9 mouse cellular contexts compared by ENCODE assay signal in the genomic region with DNA sequence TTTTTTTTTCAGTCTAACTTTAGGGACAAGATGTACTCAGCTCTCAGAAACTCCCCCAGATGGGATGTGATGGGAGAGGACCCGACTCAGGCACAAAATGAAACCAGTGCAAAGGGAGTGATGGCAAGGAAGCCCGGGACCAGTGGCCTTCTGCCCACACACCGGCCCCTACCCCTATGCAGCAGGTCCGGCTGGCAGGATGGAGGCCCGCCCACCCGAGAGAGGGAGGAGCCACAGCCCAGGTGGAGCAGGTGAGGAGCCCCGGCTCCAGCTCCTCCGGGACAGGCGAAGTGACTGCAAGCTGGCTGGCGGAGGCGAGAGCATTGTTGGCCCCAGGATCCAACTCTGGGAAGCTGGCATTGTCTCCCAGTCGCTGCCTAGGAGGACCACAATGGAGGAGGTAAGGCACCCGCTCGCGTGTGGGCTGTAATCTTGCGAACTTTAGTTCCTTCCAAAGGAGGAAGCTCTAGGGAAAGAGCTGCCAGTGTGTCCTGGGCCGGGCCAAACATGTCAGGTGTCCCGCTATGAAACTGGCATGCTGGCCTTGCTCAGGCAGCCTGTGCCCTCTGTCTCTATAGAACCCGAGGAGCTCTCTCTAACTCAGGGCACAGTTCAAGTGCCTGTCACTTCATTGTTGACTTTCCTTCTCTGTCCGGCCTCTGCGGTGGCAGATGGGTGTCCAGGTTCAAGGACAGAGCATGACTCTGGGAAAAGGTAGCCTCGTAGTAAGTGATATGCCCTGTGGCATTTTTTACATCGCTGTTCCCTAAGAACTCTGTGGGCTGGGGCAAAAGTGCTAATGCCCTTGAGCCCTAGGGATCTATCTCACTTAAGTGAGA. TPM values are rescaled to one million over a fixed set of nuclear protein-coding genes. Genes with fewer than 3 reads are reported as not detected.
DNase-seq lines count a peak whose midpoint lies in the region; ATAC-seq and TF ChIP-seq lines count a peak whose summit lies in the region.
"Had no signal": no experiment of that assay in that cellular context is flagged by ENCODE, and none has a peak within 500 bp of the region (broad histone marks: within the 10 kb centered on the region; RNA-seq: fewer than 3 reads in every experiment).

Fyb2 (plus strand) TSS at position 166 of the 839 bp plus-strand sequence.

- no peak within 1 kb of the TSS for H3K27ac ChIP-seq in left cerebral cortex, adult 2 months
- no peak within 1 kb of the TSS for H3K27ac ChIP-seq in forebrain, embryonic 14.5 days (ENCODE audit: low read depth, low read length)
- no peak within 1 kb of the TSS for H3K27ac ChIP-seq in midbrain, embryonic 12.5 days (replicated peaks)
- H3K27ac ChIP-seq: macrophage had no signal

- H3K9me3 ChIP-seq in forebrain, embryonic 14.5 days (replicated peaks; ENCODE audit: control insufficient read depth, low read length), result no peaks in the 10 kb centered on the region
- no peaks in the 10 kb centered on the region for H3K9me3 ChIP-seq in midbrain, embryonic 12.5 days

- no peaks in the 10 kb centered on the region for H3K36me3 ChIP-seq in forebrain, embryonic 14.5 days (ENCODE audit: control insufficient read depth, insufficient read depth, low read length)
- no peaks in the 10 kb centered on the region for H3K36me3 ChIP-seq in midbrain, embryonic 12.5 days

- 0 out of 2 replicates have a peak, but pooled peaks cover 3% of the 10 kb centered on the region for H3K27me3 ChIP-seq in forebrain, embryonic 14.5 days (replicated peaks; ENCODE audit: control insufficient read depth, insufficient read depth, low read length)
- H3K27me3 ChIP-seq in midbrain, embryonic 12.5 days, result peaks cover 14% of the 10 kb centered on the region

- no peak for TF ChIP-seq CTCF in left cerebral cortex, adult 2 months (IDR thresholded peaks at IDR 0.05)

- peak within 1 kb of the TSS; percentile 40; the same call in 1 of the 2 replicates for H3K9ac ChIP-seq in forebrain, embryonic 14.5 days (ENCODE audit: low read length)
- no peak within 1 kb of the TSS for H3K9ac ChIP-seq in midbrain, embryonic 12.5 days (replicated peaks)

- WGBS in forebrain, embryonic 14.5 days, result 16% methylated on average over 23 of the region's 23 CpGs
- WGBS in midbrain, embryonic 12.5 days, result 19% methylated on average over 23 of the region's 23 CpGs

- intact Hi-C loops in left cerebral cortex, adult 2 months (cut with DNase I), result loop anchor here (5.0 kb wide), 1 partner anchor 209 kb away; no protein-coding TSS in a partner anchor
- intact Hi-C loops in left cerebral cortex, postnatal 25 days (cut with DNase I), result loop anchor here (5.0 kb wide), 2 partner anchors 209 to 1314 kb away; no protein-coding TSS in a partner anchor

- peak within 1 kb of the TSS; percentile 41 for H3K4me2 ChIP-seq in forebrain, embryonic 14.5 days (ENCODE audit: low read length)
- H3K4me2 ChIP-seq in midbrain, embryonic 12.5 days (replicated peaks), result peak within 1 kb of the TSS; percentile 41

- no peak for DNase-seq in left cerebral cortex, adult 2 months (ENCODE audit: extremely low spot score in 1 of 2, low spot score in 2 of 2)
- DNase-seq in left cerebral cortex, postnatal 25 days (ENCODE audit: low spot score in 2 of 2), result no peak
- no peak for DNase-seq in forebrain, embryonic 14.5 days (ENCODE audit: low spot score)
- DNase-seq in kidney, postnatal 25 days, result peak; percentile 37 to 61
- DNase-seq in gastrocnemius, adult 18-20 months (ENCODE audit: low spot score), result no peak
- DNase-seq in left cerebral cortex, adult 11 months (ENCODE audit: low spot score), result no peak

- no peak for ATAC-seq in forebrain, embryonic 14.5 days
- peak; percentile 41; the same call in 1 of the 2 replicates for ATAC-seq in midbrain, embryonic 12.5 days (ENCODE audit: low FRiP score, low read depth)
- ATAC-seq in CD4-positive, CD25-positive, alpha-beta regulatory T cell, adult 4 months, result no peak

- H3K4me3 ChIP-seq in left cerebral cortex, adult 2 months, result peak within 1 kb of the TSS; percentile 14; the same call in 1 of the 2 replicates
- no peak within 1 kb of the TSS for H3K4me3 ChIP-seq in forebrain, embryonic 14.5 days (ENCODE audit: low read depth, low read length)
- H3K4me3 ChIP-seq in midbrain, embryonic 12.5 days, result peak within 1 kb of the TSS; percentile 19; the same call in 1 of the 2 replicates

- no peaks in the 10 kb centered on the region for H3K4me1 ChIP-seq in forebrain, embryonic 14.5 days (ENCODE audit: control insufficient read depth, insufficient read depth, low read length)
- 0 out of 2 replicates have a peak, but pooled peaks cover 6% of the 10 kb centered on the region for H3K4me1 ChIP-seq in midbrain, embryonic 12.5 days

RNA-seq across cellular contexts. Expression of gene Fyb2, which starts in this region (rescaled TPM):
- 1 to 10 TPM; 1.6 to 1.8 TPM for total RNA-seq in left cerebral cortex, adult 2 months (2021)
- 1 to 10 TPM; 1.5 to 1.6 TPM for total RNA-seq in left cerebral cortex, postnatal 25 days (2021)
- 0.28 TPM in 1 of 2 replicates, not detected in the other for polyA plus RNA-seq in forebrain, embryonic 14.5 days (2014; fragmentation: Nextera tagmentation; extraction: Ambion mirVana)
- 0.26 and 0.27 TPM in 2 replicates for polyA plus RNA-seq in midbrain, embryonic 12.5 days (2016; fragmentation: Nextera tagmentation; extraction: Ambion mirVana)
- under 1 TPM; 0.07 to 0.25 TPM for total RNA-seq in gastrocnemius, adult 18-20 months (2021)
- polyA plus RNA-seq in CD4-positive, CD25-positive, alpha-beta regulatory T cell, adult 4 months (2017; shearing (Covaris generic)), result not detected

Comparison
In these comparisons a context has a peak if more than half of its experiments do, and no peak if none do; other contexts are left out.
1. Peak in ATAC-seq, H3K4me3 ChIP-seq and H3K4me2 ChIP-seq in midbrain, embryonic 12.5 days; RNA of the gene not detected or under 1 TPM.
2. DNase-seq: peak in kidney, postnatal 25 days (2 of 2); none in left cerebral cortex, adult 2 months (0 of 2), left cerebral cortex, postnatal 25 days (0 of 2), forebrain, embryonic 14.5 days (single experiment), gastrocnemius, adult 18-20 months (single experiment) and left cerebral cortex, adult 11 months (single experiment).